ENCODE assay signal across 9 mouse cellular contexts in the genomic region with DNA sequence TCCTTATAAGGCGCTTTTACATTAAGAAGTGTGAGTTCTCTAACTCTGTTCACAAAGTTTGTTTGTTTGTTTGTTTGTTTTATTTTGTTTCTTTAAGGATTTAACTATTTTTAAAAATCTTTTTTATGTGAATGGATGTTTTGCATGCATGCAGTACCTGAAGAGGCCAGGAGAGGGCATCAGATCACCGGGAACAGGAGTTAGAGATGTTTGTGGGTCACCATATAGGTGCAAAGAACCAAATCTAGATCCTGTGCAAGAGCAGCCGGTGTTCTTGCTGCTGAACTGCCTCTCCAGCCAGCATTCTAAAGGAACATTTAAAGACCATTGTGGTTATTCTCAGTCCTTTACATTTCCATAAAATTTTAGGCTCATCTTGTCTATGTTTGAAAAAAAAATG. TPM values are rescaled to one million over a fixed set of nuclear protein-coding genes. Genes with fewer than 3 reads are reported as not detected.
DNase-seq lines count a peak whose midpoint lies in the region; ATAC-seq and TF ChIP-seq lines count a peak whose summit lies in the region.
"Had no signal": no experiment of that assay in that cellular context is flagged by ENCODE, and none has a peak within 500 bp of the region (broad histone marks: within the 10 kb centered on the region; RNA-seq: fewer than 3 reads in every experiment).

No protein-coding gene starts in this region.

- H3K4me3 ChIP-seq in hindbrain, embryonic 10.5 days: no peak overlapping the region
- no peak overlapping the region for H3K4me3 ChIP-seq in hindbrain, embryonic 13.5 days
- H3K4me3 ChIP-seq in cortical plate, adult 2 months (ENCODE audit: insufficient read depth, low read length): no peak overlapping the region
- H3K4me3 ChIP-seq: liver, embryonic 13.5 days had no signal

- no peaks in the 10 kb centered on the region for H3K27me3 ChIP-seq in hindbrain, embryonic 10.5 days (ENCODE audit: insufficient read depth, poor library complexity, severe bottlenecking)
- H3K27me3 ChIP-seq in hindbrain, embryonic 13.5 days: no peaks in the 10 kb centered on the region
- H3K27me3 ChIP-seq: liver, embryonic 13.5 days had no signal

- no peak overlapping the region for H3K4me2 ChIP-seq in hindbrain, embryonic 13.5 days
- H3K4me2 ChIP-seq: liver, embryonic 13.5 days had no signal

- H3K9ac ChIP-seq in hindbrain, embryonic 13.5 days: no peak overlapping the region
- H3K9ac ChIP-seq: liver, embryonic 13.5 days had no signal

- H3K4me1 ChIP-seq in hindbrain, embryonic 10.5 days (replicated peaks): no peaks in the 10 kb centered on the region
- no peaks in the 10 kb centered on the region for H3K4me1 ChIP-seq in hindbrain, embryonic 13.5 days (replicated peaks)
- H3K4me1 ChIP-seq in cortical plate, adult 2 months (ENCODE audit: control insufficient read depth, insufficient read depth, low read length): no peaks in the 10 kb centered on the region
- H3K4me1 ChIP-seq: liver, embryonic 13.5 days had no signal

- WGBS in hindbrain, embryonic 10.5 days: 36% methylated on average over 3 of the region's 3 CpGs
- 35% methylated on average over 3 of the region's 3 CpGs for WGBS in hindbrain, embryonic 13.5 days

- no peak overlapping the region for H3K27ac ChIP-seq in hindbrain, embryonic 10.5 days
- no peak overlapping the region for H3K27ac ChIP-seq in hindbrain, embryonic 13.5 days
- no peak overlapping the region for H3K27ac ChIP-seq in cortical plate, adult 2 months (ENCODE audit: insufficient read depth, low read length)
- H3K27ac ChIP-seq: liver, embryonic 13.5 days had no signal

- H3K9me3 ChIP-seq in hindbrain, embryonic 10.5 days: 0 out of 2 replicates have a peak, but pooled peaks cover 5% of the 10 kb centered on the region
- no peaks in the 10 kb centered on the region for H3K9me3 ChIP-seq in hindbrain, embryonic 13.5 days

- no peak for TF ChIP-seq POLR2A in cortical plate, adult 2 months (IDR thresholded peaks at IDR 0.05; ENCODE audit: extremely low read depth, insufficient read depth, low read length)

- peak; percentile 42 for DNase-seq in hindbrain, embryonic 10.5 days (ENCODE audit: low spot score)
- peak; percentile 30 for DNase-seq in urinary bladder, postnatal 25 days (ENCODE audit: low spot score)
- no peak for DNase-seq in urinary bladder, postnatal 10 days (ENCODE audit: low spot score)
- peak; percentile 68 for DNase-seq in naive thymus-derived CD4-positive, alpha-beta T cell, adult 2 months (ENCODE audit: low read depth)
- DNase-seq in layer of hippocampus, postnatal 14 days (ENCODE audit: low spot score in 2 of 2): no peak
- no peak for DNase-seq in right cerebral cortex, postnatal 36 days (ENCODE audit: low spot score in 2 of 2)
- DNase-seq: liver, embryonic 13.5 days had no signal

- no peaks in the 10 kb centered on the region for H3K36me3 ChIP-seq in hindbrain, embryonic 10.5 days
- H3K36me3 ChIP-seq in hindbrain, embryonic 13.5 days: no peaks in the 10 kb centered on the region
- H3K36me3 ChIP-seq: liver, embryonic 13.5 days had no signal

- ATAC-seq in hindbrain, embryonic 13.5 days (ENCODE audit: low FRiP score): no peak

- TF ChIP-seq CTCF in cortical plate, adult 2 months (IDR thresholded peaks at IDR 0.05; ENCODE audit: extremely low read depth, insufficient read depth, low read length): peak; percentile 65

RNA-seq across cellular contexts. Expression of a gene that starts 52.1 kb away (rescaled TPM):
- polyA plus RNA-seq in hindbrain, embryonic 10.5 days (2016; fragmentation: Nextera tagmentation; extraction: Ambion mirVana): 20.2 and 26.2 TPM in 2 replicates
- polyA plus RNA-seq in hindbrain, embryonic 13.5 days (2015; fragmentation: Nextera tagmentation; extraction: Ambion mirVana): 27.4 and 27.7 TPM in 2 replicates
- polyA plus RNA-seq in cortical plate, adult 2 months (2012; rRNA removed): 51.5 and 51.7 TPM in 2 replicates
- 10 to 100 TPM; 57.6 to 70.6 TPM for total RNA-seq in layer of hippocampus, postnatal 14 days (2021)

Comparison
In these comparisons a context has a peak if more than half of its experiments do, and no peak if none do; other contexts are left out.
1. DNase-seq: peak in hindbrain, embryonic 10.5 days (single experiment), urinary bladder, postnatal 25 days (single experiment) and naive thymus-derived CD4-positive, alpha-beta T cell, adult 2 months (single experiment); none in urinary bladder, postnatal 10 days (single experiment), layer of hippocampus, postnatal 14 days (0 of 2) and right cerebral cortex, postnatal 36 days (0 of 2).